Mouse (Mus musculus) lung, postnatal 0 days (tissue): Measurements from ENCODE around the gene Sugt1. TPM values are rescaled to one million over a fixed set of nuclear protein-coding genes. Genes with fewer than 3 reads are reported as not detected.

Experiments used
- ATAC-seq: fragments of 200-750 bp; cut with Nextera tagmentation; 2 replicates; pipeline ENCODE4 v1.8.0; 2017; ENCODE audit warnings: moderate library complexity
- DNase-seq: peaks from one replicate; pipeline ENCODE4 v3.0.0-alpha.2; 2016; ENCODE audit warnings: low spot score
- H3K27ac ChIP-seq: fragments of 300-500 bp; sonication (generic); 2 replicates; pipeline ENCODE4 v1.5.1; 2014; ENCODE audit warnings: antibody characterized with exemption, mild to moderate bottlenecking, low read length, mixed read lengths
- H3K27me3 ChIP-seq: fragments of 300-500 bp; sonication (generic); replicated peaks from 2 replicates; pipeline ENCODE4 v1.6.1; 2014; ENCODE audit warnings: low read length, mixed read lengths; ENCODE audit not compliant: insufficient read depth
- H3K36me3 ChIP-seq: fragments of 300-500 bp; sonication (generic); 2 replicates; pipeline ENCODE4 v1.6.1; 2014; ENCODE audit warnings: low read length, mixed read lengths; ENCODE audit not compliant: insufficient read depth
- H3K4me1 ChIP-seq: fragments of 300-500 bp; sonication (generic); 2 replicates; pipeline ENCODE4 v1.6.1; 2014; ENCODE audit warnings: antibody characterized with exemption, low read depth, low read length, mixed read lengths; ENCODE audit not compliant: insufficient read depth
- H3K4me2 ChIP-seq: fragments of 300-500 bp; sonication (generic); replicated peaks from 2 replicates; pipeline ENCODE4 v1.6.1; 2014; ENCODE audit warnings: low read depth, mild to moderate bottlenecking, low read length, moderate library complexity, mixed read lengths
- H3K4me3 ChIP-seq: fragments of 300-500 bp; sonication (generic); 2 replicates; pipeline ENCODE4 v1.5.1; 2014; ENCODE audit warnings: low read depth, low read length
- H3K9ac ChIP-seq: fragments of 300-500 bp; sonication (generic); replicated peaks from 2 replicates; pipeline ENCODE4 v1.6.1; 2014; ENCODE audit warnings: low read depth, mild to moderate bottlenecking
- H3K9me3 ChIP-seq: fragments of 300-500 bp; sonication (generic); 2 replicates; pipeline ENCODE4 v1.6.1; 2016; ENCODE audit warnings: low read length, mixed read lengths
- CTCF ChIP-seq: IDR thresholded peaks from 2 replicates; pipeline ENCODE4 v1.5.1; 2016; ENCODE audit warnings: antibody characterized with exemption, mild to moderate bottlenecking
- EP300 ChIP-seq: IDR thresholded peaks from 2 replicates; pipeline ENCODE4 v1.6.1; 2016; ENCODE audit warnings: antibody characterized with exemption, mild to moderate bottlenecking, control low read depth
- WGBS: fragments of 180-500 bp; shearing (Covaris S2); extraction: QIAGEN DNeasy Blood & Tissue Kit; methylation state at CpG from one replicate; pipeline ENCODE4 v1.1.7; 2014; 5-methylcytosine and 5-hydroxymethylcytosine counted together
- polyA plus RNA-seq: library from polyadenylated mRNA; unstranded; fragments of >200 nt; fragmentation: Nextera tagmentation; extraction: Ambion mirVana; gene quantifications from 2 replicates; pipeline ENCODE4 v1.2.1, GENCODE M21; 2015

Sugt1 gene
- polyA plus RNA-seq, 1 experiment from 2014 or later: 96.8 TPM

GRCm38 (mm10) chr14:79617121-79617828 is 29.8 kb downstream of the Sugt1 start:
- H3K9me3 ChIP-seq: no peaks in the 10 kb centered on the region
- H3K27ac ChIP-seq: no peak overlapping the region
- ATAC-seq (no peak), DNase-seq (peak; percentile 52)
- peaks cover 21% of the 10 kb centered on the region; the same call in 1 of the 2 replicates for H3K36me3 ChIP-seq
- H3K9ac ChIP-seq: no peak overlapping the region
- 84% methylated on average over 8 of the region's 8 CpGs for WGBS
- no peak overlapping the region for H3K4me2 ChIP-seq
- H3K4me3 ChIP-seq: no peak overlapping the region
- no peaks in the 10 kb centered on the region for H3K4me1 ChIP-seq
- no peak for TF ChIP-seq EP300
- peak; percentile 70 for TF ChIP-seq CTCF
- H3K27me3 ChIP-seq: no peaks in the 10 kb centered on the region

- DNase-seq: no peak
- Histone ChIP-seq H3K27ac (no peak overlapping the region), H3K4me1 (no peaks in the 10 kb centered on the region), H3K9me3 (no peaks in the 10 kb centered on the region), H3K4me2 (no peak overlapping the region), H3K36me3 (peaks cover 12% of the 10 kb centered on the region), H3K9ac (no peak overlapping the region), H3K4me3 (no peak overlapping the region), H3K27me3 (no peaks in the 10 kb centered on the region)
- ATAC-seq: no peak
- 93% methylated on average over 7 of the region's 7 CpGs for WGBS
- TF ChIP-seq CTCF (no peak), EP300 (no peak)
Observed at GRCm38 (mm10) chr14:79619802-79620201, 32.3 kb downstream of the Sugt1 start.

- ATAC-seq: no peak
Observed at GRCm38 (mm10) chr14:79621143-79621542, 33.7 kb downstream of the Sugt1 start.

GRCm38 (mm10) chr14:79632330-79632729 is 44.8 kb downstream of the Sugt1 start:
- Histone ChIP-seq H3K4me1 (no peaks in the 10 kb centered on the region), H3K4me2 (no peak overlapping the region), H3K36me3 (peaks cover 7% of the 10 kb centered on the region; the same call in 1 of the 2 replicates), H3K27me3 (no peaks in the 10 kb centered on the region), H3K27ac (no peak overlapping the region), H3K9me3 (no peaks in the 10 kb centered on the region), H3K9ac (no peak overlapping the region), H3K4me3 (no peak overlapping the region)
- peak; percentile 62 for DNase-seq
- peak; percentile 62 for ATAC-seq
- WGBS: 53% methylated on average over 6 of the region's 6 CpGs
- TF ChIP-seq EP300: no peak
- no peak for TF ChIP-seq CTCF

More at GRCm38 (mm10) chr14:79621143-79621542, 33.7 kb downstream of the Sugt1 start:
- Histone ChIP-seq H3K4me1 (no peaks in the 10 kb centered on the region), H3K27ac (no peak overlapping the region), H3K4me3 (no peak overlapping the region), H3K4me2 (no peak overlapping the region), H3K27me3 (no peaks in the 10 kb centered on the region), H3K36me3 (peaks cover 24% of the 10 kb centered on the region), H3K9ac (no peak overlapping the region), H3K9me3 (no peaks in the 10 kb centered on the region)
- WGBS: 34% methylated on average over 3 of the region's 3 CpGs
- TF ChIP-seq EP300 (no peak), CTCF (no peak)
- DNase-seq: no peak

- Histone ChIP-seq H3K9ac (no peak overlapping the region), H3K9me3 (no peaks in the 10 kb centered on the region), H3K4me3 (no peak overlapping the region), H3K36me3 (peaks cover 4% of the 10 kb centered on the region; the same call in 1 of the 2 replicates), H3K27ac (no peak overlapping the region), H3K4me2 (no peak overlapping the region), H3K4me1 (no peaks in the 10 kb centered on the region), H3K27me3 (no peaks in the 10 kb centered on the region)
- DNase-seq (no peak), ATAC-seq (no peak)
- 83% methylated on average over 2 of the region's 2 CpGs for WGBS
- TF ChIP-seq EP300 (no peak), CTCF (no peak)
Observed at GRCm38 (mm10) chr14:79633196-79633595, 45.7 kb downstream of the Sugt1 start.

GRCm38 (mm10) chr14:79636814-79637213 is 49.3 kb downstream of the Sugt1 start:
- no peaks in the 10 kb centered on the region for H3K36me3 ChIP-seq
- no peak overlapping the region for H3K4me2 ChIP-seq
- H3K4me1 ChIP-seq: no peaks in the 10 kb centered on the region
- WGBS: 62% methylated on average over 4 of the region's 4 CpGs
- TF ChIP-seq CTCF (no peak), EP300 (no peak)
- H3K27ac ChIP-seq: no peak overlapping the region
- H3K4me3 ChIP-seq: no peak overlapping the region
- no peak for DNase-seq
- H3K9me3 ChIP-seq: no peaks in the 10 kb centered on the region
- no peaks in the 10 kb centered on the region for H3K27me3 ChIP-seq
- ATAC-seq: no peak; the same call in 1 of the 2 replicates
- no peak overlapping the region for H3K9ac ChIP-seq
